Comparison of ENCODE assay signal across 10 mouse cellular contexts in the genomic region with DNA sequence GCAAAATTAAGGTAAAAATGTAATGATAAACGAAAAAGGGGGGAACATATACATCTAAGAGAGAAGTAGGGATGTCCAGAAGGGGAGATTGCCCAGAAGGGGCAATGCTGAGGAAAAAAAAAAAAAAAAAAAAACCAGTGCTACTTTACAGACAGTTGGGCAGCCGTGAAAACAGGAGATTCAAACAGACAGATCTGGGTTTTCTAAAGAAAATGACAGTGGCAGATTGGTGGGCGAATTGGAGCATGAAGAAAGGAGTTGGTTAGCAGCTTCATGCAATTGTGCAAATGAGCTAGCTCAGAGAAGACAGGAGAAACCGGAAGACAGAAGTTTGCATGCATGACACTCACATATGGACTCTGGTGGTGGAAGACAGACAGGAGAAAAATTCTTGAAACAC.
"Had no signal": no experiment of that assay in that cellular context is flagged by ENCODE, and none has a peak within 500 bp of the region (broad histone marks: within the 10 kb centered on the region; RNA-seq: fewer than 3 reads in every experiment).

No protein-coding gene starts in this region.

- DNase-seq: liver, postnatal 0 days; lung, adult 2 months; lung, postnatal 14 days; lung, postnatal 4 days; midbrain, embryonic 14.5 days; right cerebral cortex, adult 18-20 months; right cerebral cortex, postnatal 14 days; thymus, adult 2 months; thymus, postnatal 25 days; thymus, postnatal 4 days had no signal
